Mouse (Mus musculus): ENCODE measurements around the gene Gm20823. TPM values are rescaled to one million over a fixed set of nuclear protein-coding genes. Genes with fewer than 3 reads are reported as not detected.
"Not testable (repeated sequence)": the region's sequence is repeated elsewhere in the genome, so short reads cannot be mapped to it uniquely, and the experiment has no call there.

Gene Gm20823
- total RNA-seq (2015) (not detected in 2 replicates), total RNA-seq (2017) (not detected in 2 replicates)

DNA sequence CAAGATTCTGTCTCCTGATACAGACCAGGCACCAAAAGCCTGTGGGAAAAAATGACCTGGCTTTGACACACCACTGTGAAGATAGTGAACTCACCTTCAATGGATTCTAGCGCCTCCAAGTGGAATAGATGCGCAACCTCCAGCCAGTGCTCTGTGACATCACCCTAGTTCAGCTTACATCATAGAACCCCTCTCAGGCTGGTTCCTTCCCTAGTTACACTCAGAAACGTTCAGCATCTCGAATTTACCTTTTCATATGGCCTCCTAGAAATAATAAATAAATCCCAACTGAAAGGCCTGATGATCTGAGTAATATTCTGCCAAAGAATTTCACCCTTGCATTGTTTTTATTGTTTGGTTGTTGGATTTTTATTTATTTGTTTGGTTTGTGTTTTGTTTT lies at the start of gene Gm20823:
Gene Gm20823, minus strand, starts transcription at position 101 of the 400 bp plus-strand sequence.
- ATAC-seq (ENCODE audit: poor library complexity, severe bottlenecking): not testable (repeated sequence)
